Mouse (Mus musculus): ENCODE results near the gene Ankrd17.

- TF ChIP-seq GATA1 (IDR thresholded peaks at IDR 0.05; ENCODE audit: low read length) (no peak), TAL1 (IDR thresholded peaks at IDR 0.05; ENCODE audit: low read length) (no peak)
Observed at GRCm38 (mm10) chr5:90274806-90275205, 91.6 kb downstream of the Ankrd17 start.

Measured in erythroblast, embryonic 14.5 days (primary cell).